Mouse (Mus musculus) embryonic fibroblast, embryonic 13.5 days (primary cell): ENCODE data around the gene Rbm24.

Experiments
- CTCF ChIP-seq: IDR thresholded peaks from 2 replicates; pipeline ENCODE4 v1.5.1; 2011; ENCODE audit warnings: mild to moderate bottlenecking, control low read depth, low read length, moderate library complexity, borderline replicate concordance; ENCODE audit not compliant: insufficient read depth
- POLR2A ChIP-seq: IDR thresholded peaks from 2 replicates; pipeline ENCODE4 v1.6.1; 2011; ENCODE audit warnings: low read depth, mild to moderate bottlenecking, control low read depth, low read length, moderate library complexity

DNA sequence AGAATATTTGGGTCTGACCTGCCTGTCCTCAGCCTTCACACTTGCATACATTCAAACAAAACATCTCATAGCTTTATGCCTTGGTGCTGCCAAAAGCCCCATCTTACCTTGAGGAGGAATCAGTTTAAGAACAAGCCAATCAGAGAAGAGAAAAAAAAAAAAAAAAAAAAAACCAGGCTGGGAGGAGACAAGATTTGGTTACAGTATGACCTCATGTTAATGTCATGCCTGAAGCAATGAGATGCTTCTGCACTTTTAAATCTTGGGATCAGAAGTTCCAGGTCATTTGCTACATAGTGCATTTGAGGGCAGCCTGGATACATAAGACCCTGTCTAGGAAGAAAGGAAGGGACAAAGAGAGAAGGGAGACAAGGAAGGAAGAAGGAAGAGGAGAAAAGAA, 6.0 kb upstream of the Rbm24 start:
- no peak for TF ChIP-seq CTCF
- no peak for TF ChIP-seq POLR2A
